Mouse (Mus musculus) E14TG2a.4 (cell line): ENCODE results near the gene Rab11fip3.
A peak's percentile ranks its signal among the peaks of the same experiment; 100 is the strongest.

Experiments used
- H3K27me3 ChIP-seq: 2 replicates; pipeline ENCODE4 v1.6.1; 2014; ENCODE audit warnings: low read length, control low read depth; ENCODE audit not compliant: insufficient read depth
- H3K36me3 ChIP-seq: 2 replicates; pipeline ENCODE4 v1.6.1; 2014; ENCODE audit warnings: low read length, control low read depth; ENCODE audit not compliant: insufficient read depth
- H3K4me1 ChIP-seq: replicated peaks from 2 replicates; pipeline ENCODE4 v1.6.1; 2014; ENCODE audit warnings: low read depth, low read length, control low read depth
- H3K4me3 ChIP-seq: replicated peaks from 2 replicates; pipeline ENCODE4 v1.5.1; 2014; ENCODE audit warnings: mild to moderate bottlenecking, low read length
- H3K9me3 ChIP-seq: 2 replicates; pipeline ENCODE4 v1.6.1; 2014; ENCODE audit warnings: low read length, control low read depth
- CTCF ChIP-seq: conservative IDR thresholded peaks from 2 replicates; pipeline ENCODE4 v1.5.1; 2014; ENCODE audit warnings: low read length
- NANOG ChIP-seq: IDR thresholded peaks from 2 replicates; pipeline ENCODE4 v1.6.1; 2014; ENCODE audit warnings: borderline replicate concordance, low read length, mixed read lengths
- POU5F1 ChIP-seq: IDR thresholded peaks from 2 replicates; pipeline ENCODE4 v1.6.1; 2014; ENCODE audit warnings: low read length, borderline replicate concordance

The Rab11fip3 gene

DNA sequence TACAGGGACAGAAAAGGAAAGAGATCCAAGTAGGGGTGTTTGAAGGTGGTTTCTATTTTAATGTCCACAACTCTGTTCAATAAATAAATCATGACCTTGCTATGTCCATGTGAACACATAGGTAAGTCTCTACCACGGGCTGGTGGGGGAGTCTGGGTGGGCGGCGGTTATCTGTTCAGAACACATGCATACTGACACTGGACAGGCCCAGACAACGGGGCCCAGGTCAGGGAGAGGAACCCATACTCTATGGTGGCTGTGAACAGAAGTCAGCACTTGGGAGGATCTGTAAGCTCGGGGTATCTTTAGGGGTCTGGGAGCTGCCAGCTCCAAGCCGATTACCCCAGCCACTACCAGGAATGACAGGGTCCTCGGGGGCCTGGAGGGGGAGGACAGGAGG is 123.0 kb downstream of the Rab11fip3 start:
- H3K36me3 ChIP-seq: no peaks in the 10 kb centered on the region
- H3K4me1 ChIP-seq: peaks cover 50% of the 10 kb centered on the region
- H3K27me3 ChIP-seq: peaks cover 24% of the 10 kb centered on the region
- H3K9me3 ChIP-seq: no peaks in the 10 kb centered on the region
- H3K4me3 ChIP-seq: no peak overlapping the region
- TF ChIP-seq CTCF (no peak), NANOG (no peak), POU5F1 (no peak)

DNA sequence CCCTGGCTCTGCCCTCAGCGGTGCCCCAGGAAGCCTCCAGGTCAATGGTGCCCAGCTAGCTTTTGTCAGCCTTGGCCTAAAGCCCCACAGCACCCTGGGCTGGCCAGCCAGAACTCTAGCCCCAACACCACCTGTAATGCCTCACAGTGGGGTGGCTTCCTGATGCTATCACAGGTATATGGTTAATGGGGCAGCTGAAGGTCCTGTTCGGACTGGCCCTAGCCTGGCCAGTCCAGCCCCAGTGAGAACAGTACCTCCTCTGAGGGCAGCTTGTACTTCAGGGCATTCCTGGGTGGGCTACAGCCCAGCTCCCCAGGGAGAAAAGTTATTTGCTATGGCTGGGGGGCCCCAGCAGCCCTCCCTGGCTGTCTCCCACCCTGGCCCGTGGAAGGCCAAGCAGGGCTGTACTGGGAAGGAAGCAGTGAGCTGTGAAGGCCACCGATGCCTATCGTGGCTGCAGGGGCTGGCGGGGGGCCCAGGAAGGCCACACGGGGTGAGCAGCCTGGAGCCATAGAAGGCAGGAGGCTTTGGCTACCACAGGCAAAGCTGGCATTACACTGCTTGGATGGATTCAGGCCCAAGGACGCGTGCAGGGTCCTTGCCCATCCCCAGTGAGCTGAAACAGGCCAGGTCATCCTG is 123.7 kb downstream of the Rab11fip3 start:
- TF ChIP-seq POU5F1 (no peak), CTCF (no peak), NANOG (no peak)
- no peaks in the 10 kb centered on the region for H3K36me3 ChIP-seq

DNA sequence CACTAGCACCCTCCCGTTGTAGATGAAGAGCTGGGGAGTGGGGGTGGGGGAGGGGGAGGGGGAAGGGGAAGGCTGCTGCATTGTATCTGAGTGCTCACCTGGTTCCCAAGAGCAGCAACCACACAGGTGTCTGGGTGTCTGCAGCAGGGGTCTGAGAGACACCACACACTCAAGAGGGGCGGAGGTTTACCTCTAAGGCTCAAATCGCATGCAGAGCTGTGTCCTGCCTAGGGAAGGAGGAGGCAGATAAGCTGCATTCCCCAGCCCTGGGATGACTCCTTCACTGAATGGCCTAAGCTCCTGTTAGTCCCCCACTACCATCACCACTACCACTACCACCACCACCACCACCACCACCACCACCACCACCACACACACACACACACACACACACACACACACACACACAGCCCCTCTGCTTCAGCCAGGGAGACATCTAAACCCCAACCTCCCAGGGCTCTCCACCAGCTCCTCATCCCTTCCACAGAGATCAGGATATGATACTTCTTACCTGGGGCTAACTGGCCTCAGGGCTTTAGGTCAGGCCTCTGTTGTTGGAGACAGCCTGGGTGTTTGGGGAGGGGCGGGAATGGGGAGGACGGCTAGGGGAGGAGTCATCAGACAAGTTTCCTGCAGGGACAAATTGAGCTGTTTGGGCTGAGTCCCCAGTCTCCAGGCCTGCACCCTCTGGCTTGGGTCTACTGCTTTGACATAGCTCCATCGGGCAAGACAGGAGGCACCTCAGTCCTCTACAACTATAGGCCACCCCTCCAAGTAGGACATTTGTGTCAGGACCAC is 124.8 kb downstream of the Rab11fip3 start, which contains the start of the genes Pigq and Nhlrc4:
TSS of gene Pigq (minus strand) at position 571 of the 798 bp plus-strand sequence.
TSS of gene Nhlrc4 (minus strand) at position 596 of the 798 bp plus-strand sequence.
- H3K36me3 ChIP-seq: peaks cover 4% of the 10 kb centered on the region
- H3K4me3 ChIP-seq: no peak within 1 kb of the TSS
- H3K27me3 ChIP-seq: peaks cover 7% of the 10 kb centered on the region
- peaks cover 56% of the 10 kb centered on the region for H3K4me1 ChIP-seq
- H3K9me3 ChIP-seq: no peaks in the 10 kb centered on the region
- TF ChIP-seq POU5F1 (no peak), CTCF (no peak), NANOG (no peak)

More for the DNA sequence above, 123.7 kb downstream of the Rab11fip3 start:
- Histone ChIP-seq H3K4me1 (peaks cover 51% of the 10 kb centered on the region), H3K4me3 (no peak overlapping the region), H3K9me3 (no peaks in the 10 kb centered on the region), H3K27me3 (peaks cover 17% of the 10 kb centered on the region)

- no peak for TF ChIP-seq CTCF
- no peak for TF ChIP-seq NANOG
- no peak for TF ChIP-seq POU5F1
- Histone ChIP-seq H3K27me3 (peaks cover 5% of the 10 kb centered on the region), H3K4me3 (no peak overlapping the region)
Observed at GRCm38 (mm10) chr17:25943769-25944168, 125.6 kb downstream of the Rab11fip3 start.

DNA sequence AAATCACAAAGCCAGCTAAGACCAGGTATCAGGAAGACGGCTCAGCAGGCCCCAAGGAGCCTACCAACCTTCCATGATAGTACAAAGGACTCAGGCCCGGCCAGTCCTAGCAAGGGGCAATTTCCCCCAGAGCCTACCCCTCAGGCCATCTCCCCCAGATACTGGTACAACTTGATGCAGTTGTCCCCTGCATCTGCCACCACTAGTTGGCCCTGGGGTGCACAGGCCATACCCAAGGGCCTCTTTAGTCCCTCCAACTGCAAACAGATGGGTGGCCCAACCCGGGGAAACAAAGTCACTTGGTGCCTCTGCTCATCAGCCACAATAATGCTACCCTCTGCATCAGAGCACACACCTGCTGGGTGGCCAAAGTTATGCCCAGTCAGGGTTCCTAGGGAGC is 126.1 kb downstream of the Rab11fip3 start:
- Histone ChIP-seq H3K27me3 (peaks cover 4% of the 10 kb centered on the region), H3K4me3 (no peak overlapping the region), H3K4me1 (peaks cover 59% of the 10 kb centered on the region), H3K36me3 (peaks cover 12% of the 10 kb centered on the region), H3K9me3 (no peaks in the 10 kb centered on the region)
- TF ChIP-seq NANOG (no peak), CTCF (no peak), POU5F1 (no peak)

More at GRCm38 (mm10) chr17:25943769-25944168, 125.6 kb downstream of the Rab11fip3 start:
- Histone ChIP-seq H3K9me3 (no peaks in the 10 kb centered on the region), H3K36me3 (peaks cover 11% of the 10 kb centered on the region), H3K4me1 (peaks cover 57% of the 10 kb centered on the region)

- no peak for TF ChIP-seq CTCF
- no peak for TF ChIP-seq POU5F1
- TF ChIP-seq NANOG: no peak
- Histone ChIP-seq H3K27me3 (no peaks in the 10 kb centered on the region), H3K4me3 (no peak overlapping the region; the same call in 1 of the 2 replicates), H3K9me3 (no peaks in the 10 kb centered on the region), H3K4me1 (peaks cover 59% of the 10 kb centered on the region), H3K36me3 (peaks cover 16% of the 10 kb centered on the region)
Observed at GRCm38 (mm10) chr17:25942597-25943151, 126.7 kb downstream of the Rab11fip3 start.

DNA sequence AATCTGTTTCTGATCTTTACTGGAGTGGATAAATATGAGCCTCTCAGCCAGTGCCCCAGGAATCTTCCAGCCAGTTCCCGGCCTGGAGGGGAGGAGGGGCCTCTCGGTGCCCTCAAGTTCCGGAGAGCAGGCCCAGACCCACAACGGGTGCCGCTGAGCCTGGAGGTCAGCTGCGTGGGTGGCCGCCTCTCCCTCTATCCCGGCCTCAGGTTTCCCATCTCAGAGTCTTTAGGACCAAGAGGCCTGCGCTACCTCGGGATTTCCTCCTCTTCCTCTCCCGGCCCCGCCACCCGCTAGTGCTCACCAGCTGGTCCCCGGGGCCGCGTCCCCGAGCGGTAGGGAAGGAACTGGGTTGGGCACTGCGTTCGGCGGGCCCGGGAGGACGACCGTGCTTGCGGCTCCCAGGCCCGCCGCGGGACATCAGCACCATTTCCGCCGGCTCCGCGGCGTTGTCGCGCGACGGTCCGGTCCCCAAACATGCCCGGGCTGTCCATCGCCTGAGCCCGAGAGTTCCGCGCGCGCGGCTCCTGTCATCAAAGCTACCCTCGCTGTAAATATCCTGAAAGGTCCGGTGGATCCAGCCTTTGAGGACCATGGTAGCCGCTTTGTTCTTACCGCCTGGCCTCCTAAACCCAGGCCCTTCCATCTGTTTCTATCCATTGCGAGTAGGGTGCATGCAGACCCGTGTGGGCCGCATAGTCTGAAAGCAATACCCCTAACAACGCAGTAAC is 127.7 kb downstream of the Rab11fip3 start:
- Histone ChIP-seq H3K4me3 (peak overlapping the region; percentile 93), H3K4me1 (peaks cover 67% of the 10 kb centered on the region), H3K36me3 (peaks cover 26% of the 10 kb centered on the region), H3K27me3 (no peaks in the 10 kb centered on the region), H3K9me3 (no peaks in the 10 kb centered on the region)
- TF ChIP-seq POU5F1 (no peak), CTCF (no peak)
